Mouse (Mus musculus) layer of hippocampus, postnatal 36 days (tissue): Measurements from ENCODE around the gene Apoc3. TPM values are rescaled to one million over a fixed set of nuclear protein-coding genes. Genes with fewer than 3 reads are reported as not detected.
A peak's percentile ranks its signal among the peaks of the same experiment; 100 is the strongest.

ENCODE experiments used
- DNase-seq, 2 experiments: peaks; one replicate each; pipeline ENCODE4 v3.0.0; 2022
- total RNA-seq, 2 experiments: library from RNA; stranded (reverse); gene quantifications; 2 replicates each; pipeline ENCODE4 v1.2.3; 2021

Gene Apoc3
- total RNA-seq: 1 to 10 TPM in 1 of 2 experiments, not detected in 1; 1.4 TPM

- no peak for DNase-seq
Observed at GRCm38 (mm10) chr9:46235596-46235648, at the start of gene Apoc3. Apoc3 (minus strand) TSS chr9:46235636.

GRCm38 (mm10) chr9:46282631-46283436 is 47.4 kb upstream of the Apoc3 start, which contains the start of gene Bud13:
Bud13 (plus strand) TSS chr9:46283008.
- DNase-seq: peak; percentile 91 to 94

GRCm38 (mm10) chr9:46274494-46274893 is 39.1 kb upstream of the Apoc3 start:
- DNase-seq: no peak

GRCm38 (mm10) chr9:46272677-46273454 is 37.4 kb upstream of the Apoc3 start, which contains the start of gene Zpr1:
Zpr1 (plus strand) TSS chr9:46273064.
- peak; percentile 89 to 90 for DNase-seq

- DNase-seq: no peak
Observed at GRCm38 (mm10) chr9:46272070-46272469, 36.6 kb upstream of the Apoc3 start.

GRCm38 (mm10) chr9:46270782-46271181 is 35.3 kb upstream of the Apoc3 start:
- DNase-seq: no peak

- DNase-seq: no peak
Observed at GRCm38 (mm10) chr9:46269125-46269524, 33.7 kb upstream of the Apoc3 start.

- no peak for DNase-seq
Observed at GRCm38 (mm10) chr9:46268343-46268873, 33.0 kb upstream of the Apoc3 start, which contains the start of gene Apoa5. Apoa5 (plus strand) TSS chr9:46268633.

- no peak for DNase-seq
Observed at GRCm38 (mm10) chr9:46261131-46261530, 25.7 kb upstream of the Apoc3 start.

GRCm38 (mm10) chr9:46259111-46259510 is 23.7 kb upstream of the Apoc3 start:
- DNase-seq: no peak

GRCm38 (mm10) chr9:46257546-46257945 is 22.1 kb upstream of the Apoc3 start:
- DNase-seq: no peak

- DNase-seq: no peak
Observed at GRCm38 (mm10) chr9:46256658-46257385, 21.4 kb upstream of the Apoc3 start.

GRCm38 (mm10) chr9:46256177-46256576 is 20.7 kb upstream of the Apoc3 start:
- no peak for DNase-seq

GRCm38 (mm10) chr9:46246752-46247324 is 11.4 kb upstream of the Apoc3 start:
- DNase-seq: peak; percentile 43 to 46

GRCm38 (mm10) chr9:46243584-46243983 is 8.1 kb upstream of the Apoc3 start:
- DNase-seq: no peak

GRCm38 (mm10) chr9:46243122-46243521 is 7.7 kb upstream of the Apoc3 start:
- no peak for DNase-seq

GRCm38 (mm10) chr9:46241818-46242217 is 6.4 kb upstream of the Apoc3 start:
- no peak for DNase-seq

- no peak for DNase-seq
Observed at GRCm38 (mm10) chr9:46240526-46241153, 5.2 kb upstream of the Apoc3 start, which contains the start of gene Apoa4. Apoa4 (plus strand) TSS chr9:46240696.

GRCm38 (mm10) chr9:46238850-46239249 is 3.4 kb upstream of the Apoc3 start:
- no peak for DNase-seq

GRCm38 (mm10) chr9:46235649-46236048 is 213 bp upstream of the Apoc3 start:
- no peak for DNase-seq

GRCm38 (mm10) chr9:46235196-46235595 is 240 bp downstream of the Apoc3 start:
- DNase-seq: no peak

GRCm38 (mm10) chr9:46230450-46230975 is 4.9 kb downstream of the Apoc3 start:
- DNase-seq: no peak
